Mouse (Mus musculus): ENCODE data around the gene B4galt1.

DNA sequence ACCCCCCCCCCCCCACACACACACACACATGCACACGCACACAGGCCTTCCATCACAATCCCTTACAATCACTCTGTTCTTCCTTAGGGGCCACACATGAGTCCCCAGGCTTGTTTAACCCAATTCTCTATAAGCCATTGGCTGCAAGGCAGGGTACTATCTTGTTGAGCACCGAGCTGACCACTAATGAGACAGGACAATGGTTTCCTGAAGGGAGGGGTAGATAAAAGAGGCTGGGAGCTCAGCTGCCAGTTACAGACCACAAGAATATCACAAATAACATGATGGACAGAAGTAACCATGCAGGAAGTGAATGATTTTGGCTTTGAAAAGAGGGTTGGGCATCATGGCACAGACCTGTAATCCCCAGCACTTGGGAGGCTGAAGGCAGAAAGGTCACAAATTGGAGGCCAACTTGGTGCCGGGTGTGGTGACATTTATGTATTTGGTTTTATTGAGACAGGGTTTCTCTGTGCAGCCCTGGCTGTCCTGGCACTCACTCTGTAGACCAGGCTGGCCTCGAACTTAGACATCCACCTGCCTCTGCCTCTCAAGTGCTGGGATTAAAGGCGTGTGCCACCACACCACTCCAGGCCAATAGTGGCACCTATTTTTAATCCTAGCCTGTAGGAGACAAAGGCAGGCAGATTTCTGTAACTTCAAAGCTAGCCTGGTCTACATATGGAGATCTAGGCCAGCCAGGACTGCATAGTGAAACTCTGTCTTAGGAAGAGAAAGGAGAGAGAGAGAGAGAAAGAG lies 21.2 kb upstream of the B4galt1 start:
- no peak for TF ChIP-seq CTCF (IDR thresholded peaks at IDR 0.05; ENCODE audit: low read depth, low read length)
- TF ChIP-seq POLR2AphosphoS5 (IDR thresholded peaks at IDR 0.05; ENCODE audit: insufficient replicate concordance, low read depth, low read length): no peak
- TF ChIP-seq GATA1 (IDR thresholded peaks at IDR 0.05; ENCODE audit: borderline replicate concordance, low read length): no peak

Data from G1E (cell line).